Mouse (Mus musculus): ENCODE data around the gene Trpm3. TPM values are rescaled to one million over a fixed set of nuclear protein-coding genes. Genes with fewer than 3 reads are reported as not detected.

The Trpm3 gene
- polyA plus RNA-seq, 1 experiment from 2014 or later = 1.8 TPM

DNA sequence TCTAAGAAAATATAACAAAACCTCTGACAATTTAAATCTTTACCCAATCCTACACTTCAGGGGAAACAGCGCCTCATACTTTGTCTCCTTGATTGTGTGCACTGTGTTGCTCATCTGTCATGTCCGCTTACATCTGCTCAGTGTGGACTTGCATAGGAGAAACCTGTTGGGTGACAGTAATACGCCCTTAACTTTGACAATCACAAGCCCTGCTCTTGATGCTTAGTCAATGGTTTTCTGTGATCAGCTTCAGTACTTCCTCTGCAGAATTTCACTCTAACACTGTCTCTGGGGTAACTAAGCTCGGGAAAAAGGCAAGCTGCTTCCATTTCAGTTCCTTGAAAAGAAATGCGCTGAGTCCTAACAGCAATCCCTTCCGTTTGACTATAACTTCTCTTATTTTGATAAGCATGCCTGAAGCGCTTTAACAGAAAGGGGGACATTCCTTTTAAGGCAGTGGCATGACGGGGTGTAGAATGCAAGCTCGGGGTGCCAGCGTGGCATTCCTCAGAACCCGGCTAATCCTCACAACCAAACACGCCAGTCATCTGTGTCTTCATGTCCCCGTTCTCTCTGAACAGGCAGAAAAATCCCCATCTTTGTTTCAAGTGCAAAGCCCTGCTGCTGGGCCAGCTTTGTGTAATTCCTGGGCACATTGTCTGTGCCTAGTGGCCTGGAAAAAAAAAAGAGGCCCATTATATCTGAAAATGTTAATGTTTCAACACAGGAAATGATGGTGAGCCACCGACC, 517.8 kb downstream of the Trpm3 start:
- ATAC-seq (replicated peaks; ENCODE audit: insufficient number of reproducible peaks, low FRiP score, low TSS enrichment) = no peak
- peaks cover 4% of the 10 kb centered on the region; the same call in 1 of the 2 replicates for H3K4me1 ChIP-seq (ENCODE audit: control insufficient read depth, insufficient read depth, low read length)
- WGBS (ENCODE audit: insufficient replicate concordance) = 69% methylated on average over 14 of the region's 14 CpGs
- H3K9ac ChIP-seq (ENCODE audit: low read depth, low read length) = no peak overlapping the region
- H3K4me3 ChIP-seq (ENCODE audit: low read depth, low read length) = no peak overlapping the region
- H3K27ac ChIP-seq (ENCODE audit: low read depth, low read length) = no peak overlapping the region
- no peak overlapping the region for H3K4me2 ChIP-seq
- H3K36me3 ChIP-seq (ENCODE audit: control insufficient read depth, insufficient read depth, low read length) = no peaks in the 10 kb centered on the region
- H3K9me3 ChIP-seq (replicated peaks; ENCODE audit: control insufficient read depth, low read length) = no peaks in the 10 kb centered on the region
- no peaks in the 10 kb centered on the region for H3K27me3 ChIP-seq (ENCODE audit: control insufficient read depth, insufficient read depth, low read length)

GRCm38 (mm10) chr19:22657251-22657650, 518.4 kb downstream of the Trpm3 start:
- Histone ChIP-seq H3K27ac (ENCODE audit: low read depth, low read length) (no peak overlapping the region), H3K36me3 (ENCODE audit: control insufficient read depth, insufficient read depth, low read length) (no peaks in the 10 kb centered on the region), H3K4me2 (no peak overlapping the region), H3K4me1 (ENCODE audit: control insufficient read depth, insufficient read depth, low read length) (peaks cover 4% of the 10 kb centered on the region; the same call in 1 of the 2 replicates), H3K9me3 (replicated peaks; ENCODE audit: control insufficient read depth, low read length) (no peaks in the 10 kb centered on the region), H3K9ac (ENCODE audit: low read depth, low read length) (no peak overlapping the region), H3K27me3 (ENCODE audit: control insufficient read depth, insufficient read depth, low read length) (no peaks in the 10 kb centered on the region), H3K4me3 (ENCODE audit: low read depth, low read length) (no peak overlapping the region)
- no peak for ATAC-seq (replicated peaks; ENCODE audit: insufficient number of reproducible peaks, low FRiP score, low TSS enrichment)
- 67% methylated on average over 4 of the region's 4 CpGs for WGBS (ENCODE audit: insufficient replicate concordance)

DNA sequence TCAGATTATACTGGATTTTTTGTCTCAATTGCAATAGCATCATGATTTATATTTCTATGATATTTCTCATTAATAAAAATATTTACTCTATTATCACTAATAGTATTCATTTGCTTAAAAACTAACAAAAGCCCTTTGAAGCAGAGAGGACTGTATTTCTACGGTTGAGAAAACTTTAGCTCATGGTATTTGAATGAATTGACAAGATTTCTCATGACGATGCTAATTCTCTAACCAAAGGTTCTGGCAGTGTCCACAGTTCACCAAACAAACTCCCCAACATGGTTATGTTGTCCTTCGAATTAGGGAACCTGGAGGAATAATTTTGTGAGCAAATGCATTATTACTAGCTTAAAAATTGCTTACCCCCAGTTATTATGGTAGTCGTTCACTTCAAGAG, 526.6 kb downstream of the Trpm3 start:
- Histone ChIP-seq H3K4me1 (ENCODE audit: control insufficient read depth, insufficient read depth, low read length) (no peaks in the 10 kb centered on the region), H3K4me2 (no peak overlapping the region), H3K9ac (ENCODE audit: low read depth, low read length) (no peak overlapping the region), H3K9me3 (replicated peaks; ENCODE audit: control insufficient read depth, low read length) (no peaks in the 10 kb centered on the region), H3K4me3 (ENCODE audit: low read depth, low read length) (no peak overlapping the region), H3K27ac (ENCODE audit: low read depth, low read length) (no peak overlapping the region), H3K36me3 (ENCODE audit: control insufficient read depth, insufficient read depth, low read length) (no peaks in the 10 kb centered on the region), H3K27me3 (ENCODE audit: control insufficient read depth, insufficient read depth, low read length) (no peaks in the 10 kb centered on the region)
- WGBS (ENCODE audit: insufficient replicate concordance) = 81% methylated on average over 4 of the region's 4 CpGs
- ATAC-seq (replicated peaks; ENCODE audit: insufficient number of reproducible peaks, low FRiP score, low TSS enrichment) = no peak

GRCm38 (mm10) chr19:22670222-22670621, 531.4 kb downstream of the Trpm3 start:
- 86% methylated on average over 8 of the region's 8 CpGs for WGBS (ENCODE audit: insufficient replicate concordance)
- H3K4me2 ChIP-seq = no peak overlapping the region
- H3K4me3 ChIP-seq (ENCODE audit: low read depth, low read length) = no peak overlapping the region
- no peak for ATAC-seq (replicated peaks; ENCODE audit: insufficient number of reproducible peaks, low FRiP score, low TSS enrichment)
- no peaks in the 10 kb centered on the region for H3K9me3 ChIP-seq (replicated peaks; ENCODE audit: control insufficient read depth, low read length)
- H3K4me1 ChIP-seq (ENCODE audit: control insufficient read depth, insufficient read depth, low read length) = no peaks in the 10 kb centered on the region
- H3K36me3 ChIP-seq (ENCODE audit: control insufficient read depth, insufficient read depth, low read length) = no peaks in the 10 kb centered on the region
- H3K27me3 ChIP-seq (ENCODE audit: control insufficient read depth, insufficient read depth, low read length) = no peaks in the 10 kb centered on the region
- H3K9ac ChIP-seq (ENCODE audit: low read depth, low read length) = no peak overlapping the region
- no peak overlapping the region for H3K27ac ChIP-seq (ENCODE audit: low read depth, low read length)

GRCm38 (mm10) chr19:22672892-22673291, 534.0 kb downstream of the Trpm3 start:
- WGBS (ENCODE audit: insufficient replicate concordance) = 75% methylated on average over 3 of the region's 3 CpGs
- H3K4me3 ChIP-seq (ENCODE audit: low read depth, low read length) = no peak overlapping the region
- H3K9ac ChIP-seq (ENCODE audit: low read depth, low read length) = no peak overlapping the region
- no peaks in the 10 kb centered on the region for H3K36me3 ChIP-seq (ENCODE audit: control insufficient read depth, insufficient read depth, low read length)
- H3K4me1 ChIP-seq (ENCODE audit: control insufficient read depth, insufficient read depth, low read length) = no peaks in the 10 kb centered on the region
- H3K27me3 ChIP-seq (ENCODE audit: control insufficient read depth, insufficient read depth, low read length) = no peaks in the 10 kb centered on the region
- no peak overlapping the region for H3K27ac ChIP-seq (ENCODE audit: low read depth, low read length)
- no peaks in the 10 kb centered on the region for H3K9me3 ChIP-seq (replicated peaks; ENCODE audit: control insufficient read depth, low read length)
- ATAC-seq (replicated peaks; ENCODE audit: insufficient number of reproducible peaks, low FRiP score, low TSS enrichment) = no peak
- H3K4me2 ChIP-seq = no peak overlapping the region

- no peak overlapping the region for H3K9ac ChIP-seq (ENCODE audit: low read depth, low read length)
- no peaks in the 10 kb centered on the region for H3K36me3 ChIP-seq (ENCODE audit: control insufficient read depth, insufficient read depth, low read length)
- WGBS (ENCODE audit: insufficient replicate concordance) = 79% methylated on average over 4 of the region's 4 CpGs
- no peaks in the 10 kb centered on the region for H3K9me3 ChIP-seq (replicated peaks; ENCODE audit: control insufficient read depth, low read length)
- no peak overlapping the region for H3K4me3 ChIP-seq (ENCODE audit: low read depth, low read length)
- H3K4me2 ChIP-seq = no peak overlapping the region
- no peak overlapping the region for H3K27ac ChIP-seq (ENCODE audit: low read depth, low read length)
- no peaks in the 10 kb centered on the region for H3K4me1 ChIP-seq (ENCODE audit: control insufficient read depth, insufficient read depth, low read length)
- H3K27me3 ChIP-seq (ENCODE audit: control insufficient read depth, insufficient read depth, low read length) = no peaks in the 10 kb centered on the region
- ATAC-seq (replicated peaks; ENCODE audit: insufficient number of reproducible peaks, low FRiP score, low TSS enrichment) = no peak
Observed at GRCm38 (mm10) chr19:22676206-22676605, 537.4 kb downstream of the Trpm3 start.

DNA sequence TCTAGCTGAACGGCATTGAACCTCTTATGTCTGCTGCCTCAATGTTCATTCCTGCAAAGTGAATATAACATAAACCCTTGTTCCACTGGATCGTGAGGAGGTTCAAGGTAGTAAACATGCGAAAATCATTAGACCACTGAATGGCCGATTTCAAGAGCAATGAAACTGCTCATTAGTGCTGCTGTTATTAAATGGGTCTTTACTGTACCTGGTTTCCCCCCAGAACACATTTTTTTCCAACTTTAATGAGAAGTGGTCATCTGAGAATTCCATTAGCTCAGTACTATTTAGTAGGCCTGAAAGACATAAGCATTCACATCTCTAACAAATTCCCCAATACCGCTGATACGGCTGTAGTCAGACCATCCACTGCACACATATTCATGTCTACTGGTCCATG, 543.4 kb downstream of the Trpm3 start:
- Histone ChIP-seq H3K27me3 (ENCODE audit: control insufficient read depth, insufficient read depth, low read length) (no peaks in the 10 kb centered on the region), H3K4me1 (ENCODE audit: control insufficient read depth, insufficient read depth, low read length) (no peaks in the 10 kb centered on the region), H3K36me3 (ENCODE audit: control insufficient read depth, insufficient read depth, low read length) (no peaks in the 10 kb centered on the region), H3K27ac (ENCODE audit: low read depth, low read length) (no peak overlapping the region), H3K4me3 (ENCODE audit: low read depth, low read length) (no peak overlapping the region), H3K9me3 (replicated peaks; ENCODE audit: control insufficient read depth, low read length) (no peaks in the 10 kb centered on the region), H3K9ac (ENCODE audit: low read depth, low read length) (no peak overlapping the region), H3K4me2 (no peak overlapping the region)
- ATAC-seq (replicated peaks; ENCODE audit: insufficient number of reproducible peaks, low FRiP score, low TSS enrichment) = no peak
- WGBS (ENCODE audit: insufficient replicate concordance) = 89% methylated on average over 6 of the region's 6 CpGs

DNA sequence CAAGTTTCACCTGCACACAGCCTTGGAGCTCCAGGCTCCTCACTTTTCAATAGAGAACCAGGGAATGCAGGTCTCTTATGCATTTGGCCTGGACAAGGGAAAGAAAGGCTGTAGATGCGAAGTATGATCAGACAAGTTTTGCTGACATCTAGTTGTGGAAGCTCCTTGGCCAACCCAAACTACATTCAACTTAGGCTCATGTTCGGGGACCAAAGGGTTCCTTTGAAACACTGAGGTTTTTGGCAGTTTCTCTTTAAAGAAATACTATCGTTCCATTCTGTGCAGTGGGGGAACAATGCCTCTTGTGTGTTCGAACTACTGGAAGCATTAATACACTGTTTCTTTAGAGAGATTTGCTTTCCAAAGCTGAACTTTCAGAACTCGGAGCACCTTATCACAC, 553.1 kb downstream of the Trpm3 start:
- WGBS (ENCODE audit: insufficient replicate concordance) = 75% methylated on average over 5 of the region's 5 CpGs

DNA sequence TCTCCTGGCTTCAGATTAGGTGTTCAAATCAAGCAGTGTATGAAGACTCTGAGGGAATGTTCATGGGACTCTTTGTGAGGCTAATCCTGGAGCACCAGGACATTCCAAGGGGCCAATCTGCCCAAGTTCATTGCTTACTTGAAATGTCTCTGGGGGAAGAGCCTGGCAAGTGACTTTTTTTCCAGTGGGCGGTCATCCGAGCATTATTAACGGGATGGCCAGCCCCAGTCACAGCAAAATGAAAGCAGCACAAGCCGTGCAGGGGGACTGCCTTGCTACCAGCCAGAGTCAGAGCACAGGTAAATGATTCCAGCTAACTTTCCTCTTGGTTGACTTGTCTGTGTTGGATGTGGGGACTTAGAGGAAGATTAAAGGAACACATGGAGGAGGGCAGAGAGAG, 553.7 kb downstream of the Trpm3 start:
- no peak for ATAC-seq (replicated peaks; ENCODE audit: insufficient number of reproducible peaks, low FRiP score, low TSS enrichment)

More for the DNA sequence above, 553.1 kb downstream of the Trpm3 start:
- H3K9me3 ChIP-seq (replicated peaks; ENCODE audit: control insufficient read depth, low read length) = no peaks in the 10 kb centered on the region
- H3K9ac ChIP-seq (ENCODE audit: low read depth, low read length) = no peak overlapping the region
- H3K36me3 ChIP-seq (ENCODE audit: control insufficient read depth, insufficient read depth, low read length) = no peaks in the 10 kb centered on the region
- H3K4me3 ChIP-seq (ENCODE audit: low read depth, low read length) = no peak overlapping the region
- H3K27me3 ChIP-seq (ENCODE audit: control insufficient read depth, insufficient read depth, low read length) = no peaks in the 10 kb centered on the region
- H3K27ac ChIP-seq (ENCODE audit: low read depth, low read length) = no peak overlapping the region
- H3K4me1 ChIP-seq (ENCODE audit: control insufficient read depth, insufficient read depth, low read length) = no peaks in the 10 kb centered on the region
- H3K4me2 ChIP-seq = no peak overlapping the region
- no peak for ATAC-seq (replicated peaks; ENCODE audit: insufficient number of reproducible peaks, low FRiP score, low TSS enrichment)

More for the DNA sequence above, 553.7 kb downstream of the Trpm3 start:
- Histone ChIP-seq H3K9me3 (replicated peaks; ENCODE audit: control insufficient read depth, low read length) (no peaks in the 10 kb centered on the region), H3K4me2 (no peak overlapping the region), H3K27ac (ENCODE audit: low read depth, low read length) (no peak overlapping the region), H3K27me3 (ENCODE audit: control insufficient read depth, insufficient read depth, low read length) (no peaks in the 10 kb centered on the region), H3K4me1 (ENCODE audit: control insufficient read depth, insufficient read depth, low read length) (no peaks in the 10 kb centered on the region), H3K36me3 (ENCODE audit: control insufficient read depth, insufficient read depth, low read length) (no peaks in the 10 kb centered on the region), H3K9ac (ENCODE audit: low read depth, low read length) (no peak overlapping the region), H3K4me3 (ENCODE audit: low read depth, low read length) (no peak overlapping the region)
- WGBS (ENCODE audit: insufficient replicate concordance) = 63% methylated on average over 4 of the region's 4 CpGs
